Mouse (Mus musculus) lung, postnatal 0 days (tissue): ENCODE results near the gene Znrd1. TPM values are rescaled to one million over a fixed set of nuclear protein-coding genes. Genes with fewer than 3 reads are reported as not detected.

ENCODE experiments used
- ATAC-seq: fragments of 200-750 bp; cut with Nextera tagmentation; 2 replicates; pipeline ENCODE4 v1.8.0; 2017; ENCODE audit warnings: moderate library complexity
- DNase-seq: peaks from one replicate; pipeline ENCODE4 v3.0.0-alpha.2; 2016; ENCODE audit warnings: low spot score
- H3K27ac ChIP-seq: fragments of 300-500 bp; sonication (generic); 2 replicates; pipeline ENCODE4 v1.5.1; 2014; ENCODE audit warnings: antibody characterized with exemption, mild to moderate bottlenecking, low read length, mixed read lengths
- H3K27me3 ChIP-seq: fragments of 300-500 bp; sonication (generic); replicated peaks from 2 replicates; pipeline ENCODE4 v1.6.1; 2014; ENCODE audit warnings: low read length, mixed read lengths; ENCODE audit not compliant: insufficient read depth
- H3K36me3 ChIP-seq: fragments of 300-500 bp; sonication (generic); 2 replicates; pipeline ENCODE4 v1.6.1; 2014; ENCODE audit warnings: low read length, mixed read lengths; ENCODE audit not compliant: insufficient read depth
- H3K4me1 ChIP-seq: fragments of 300-500 bp; sonication (generic); 2 replicates; pipeline ENCODE4 v1.6.1; 2014; ENCODE audit warnings: antibody characterized with exemption, low read depth, low read length, mixed read lengths; ENCODE audit not compliant: insufficient read depth
- H3K4me2 ChIP-seq: fragments of 300-500 bp; sonication (generic); replicated peaks from 2 replicates; pipeline ENCODE4 v1.6.1; 2014; ENCODE audit warnings: low read depth, mild to moderate bottlenecking, low read length, moderate library complexity, mixed read lengths
- H3K4me3 ChIP-seq: fragments of 300-500 bp; sonication (generic); 2 replicates; pipeline ENCODE4 v1.5.1; 2014; ENCODE audit warnings: low read depth, low read length
- H3K9ac ChIP-seq: fragments of 300-500 bp; sonication (generic); replicated peaks from 2 replicates; pipeline ENCODE4 v1.6.1; 2014; ENCODE audit warnings: low read depth, mild to moderate bottlenecking
- H3K9me3 ChIP-seq: fragments of 300-500 bp; sonication (generic); 2 replicates; pipeline ENCODE4 v1.6.1; 2016; ENCODE audit warnings: low read length, mixed read lengths
- CTCF ChIP-seq: IDR thresholded peaks from 2 replicates; pipeline ENCODE4 v1.5.1; 2016; ENCODE audit warnings: antibody characterized with exemption, mild to moderate bottlenecking
- EP300 ChIP-seq: IDR thresholded peaks from 2 replicates; pipeline ENCODE4 v1.6.1; 2016; ENCODE audit warnings: antibody characterized with exemption, mild to moderate bottlenecking, control low read depth
- WGBS: fragments of 180-500 bp; shearing (Covaris S2); extraction: QIAGEN DNeasy Blood & Tissue Kit; methylation state at CpG from one replicate; pipeline ENCODE4 v1.1.7; 2014; 5-methylcytosine and 5-hydroxymethylcytosine counted together
- polyA plus RNA-seq: library from polyadenylated mRNA; unstranded; fragments of >200 nt; fragmentation: Nextera tagmentation; extraction: Ambion mirVana; gene quantifications from 2 replicates; pipeline ENCODE4 v1.2.1, GENCODE M21; 2015

Gene Znrd1
- polyA plus RNA-seq, 1 experiment from 2014 or later = 72.8 TPM

DNA sequence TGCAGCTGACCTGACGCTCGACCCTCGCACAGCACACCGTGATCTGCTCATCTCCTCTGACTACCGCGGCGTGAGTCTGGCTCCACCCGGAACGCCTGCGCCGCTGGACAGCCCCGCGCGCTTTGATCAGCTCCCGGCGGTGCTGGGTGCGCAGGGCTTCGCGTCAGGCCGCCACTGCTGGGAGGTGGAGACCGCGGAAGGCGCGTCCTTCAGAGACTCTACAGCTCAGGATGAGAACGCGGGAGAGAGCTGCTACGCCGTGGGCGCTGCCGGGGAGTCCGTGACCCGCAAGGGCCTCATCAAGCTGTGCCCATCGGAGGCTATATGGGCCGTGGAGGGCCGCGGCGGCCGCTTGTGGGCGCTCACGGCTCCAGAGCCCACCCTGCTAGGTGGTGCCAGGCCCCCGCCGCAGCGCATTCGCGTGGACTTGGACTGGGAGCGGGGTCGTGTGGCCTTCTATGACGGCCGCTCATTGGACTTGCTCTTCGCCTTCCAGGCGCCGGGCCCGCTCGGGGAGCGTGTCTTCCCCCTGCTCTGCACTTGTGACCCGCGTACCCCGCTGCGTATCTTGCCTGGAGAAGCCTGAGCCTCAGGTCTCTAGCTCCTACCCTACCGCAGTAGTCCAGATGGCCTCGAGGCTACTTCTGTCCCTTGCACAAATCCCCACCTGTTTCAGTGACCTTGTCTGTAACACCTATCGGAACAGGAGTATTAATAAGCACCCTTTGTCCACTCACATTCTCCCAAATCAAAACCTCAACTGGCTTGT is 11.1 kb downstream of the Znrd1 start:
- H3K27me3 ChIP-seq = peaks cover 22% of the 10 kb centered on the region; the same call in 1 of the 2 replicates
- peak overlapping the region; percentile 85 for H3K4me2 ChIP-seq
- peaks cover 11% of the 10 kb centered on the region; the same call in 1 of the 2 replicates for H3K4me1 ChIP-seq
- no peaks in the 10 kb centered on the region for H3K36me3 ChIP-seq
- ATAC-seq (no peak), DNase-seq (peak; percentile 26)
- H3K9ac ChIP-seq = peak overlapping the region; percentile 32; the same call in 1 of the 2 replicates
- H3K4me3 ChIP-seq = peak overlapping the region; percentile 42
- no peak overlapping the region for H3K27ac ChIP-seq
- TF ChIP-seq CTCF (peak; percentile 55), EP300 (no peak)
- 2% methylated on average over 57 of the region's 62 CpGs for WGBS
- H3K9me3 ChIP-seq = no peaks in the 10 kb centered on the region

DNA sequence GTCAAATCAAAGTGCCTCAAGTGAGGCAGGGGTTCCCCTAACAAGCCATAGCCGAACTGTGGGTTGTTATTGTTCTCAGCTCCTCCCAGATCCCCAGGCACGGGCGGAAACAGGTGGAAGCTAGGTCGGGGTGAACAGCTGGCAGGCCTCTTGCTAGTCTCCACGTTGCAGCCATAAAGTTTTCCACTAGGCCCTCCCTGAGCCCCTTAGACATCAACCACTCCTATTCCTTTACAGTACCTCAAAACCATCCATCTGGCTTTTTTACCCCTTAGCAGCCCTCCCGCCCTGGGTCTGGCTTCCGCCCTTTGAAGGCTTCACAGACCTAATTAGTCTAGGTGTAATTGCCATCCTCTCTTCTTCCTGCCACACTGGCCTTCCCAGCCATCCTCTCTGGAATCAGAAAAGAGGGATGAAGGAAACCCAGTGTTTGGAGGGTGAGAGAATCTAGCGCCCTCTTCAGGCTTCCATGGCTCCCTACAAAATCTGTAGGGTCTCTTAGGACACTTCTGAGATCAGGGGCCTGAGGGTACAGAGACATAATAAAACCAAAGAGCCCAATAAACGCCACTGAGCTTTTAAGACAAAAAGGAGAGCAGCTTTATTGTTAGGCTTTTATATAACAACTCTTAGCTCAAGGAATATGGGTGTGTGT is 14.1 kb downstream of the Znrd1 start:
- DNase-seq (peak; percentile 13), ATAC-seq (no peak)
- Histone ChIP-seq H3K9me3 (no peaks in the 10 kb centered on the region), H3K27ac (no peak overlapping the region), H3K4me1 (peaks cover 6% of the 10 kb centered on the region; the same call in 1 of the 2 replicates), H3K4me2 (peak overlapping the region; percentile 71), H3K4me3 (peak overlapping the region; percentile 47; the same call in 1 of the 2 replicates), H3K36me3 (no peaks in the 10 kb centered on the region), H3K27me3 (peaks cover 22% of the 10 kb centered on the region; the same call in 1 of the 2 replicates), H3K9ac (no peak overlapping the region)
- 29% methylated on average over 9 of the region's 9 CpGs for WGBS
- peak; percentile 45 for TF ChIP-seq CTCF
- TF ChIP-seq EP300 = no peak

DNA sequence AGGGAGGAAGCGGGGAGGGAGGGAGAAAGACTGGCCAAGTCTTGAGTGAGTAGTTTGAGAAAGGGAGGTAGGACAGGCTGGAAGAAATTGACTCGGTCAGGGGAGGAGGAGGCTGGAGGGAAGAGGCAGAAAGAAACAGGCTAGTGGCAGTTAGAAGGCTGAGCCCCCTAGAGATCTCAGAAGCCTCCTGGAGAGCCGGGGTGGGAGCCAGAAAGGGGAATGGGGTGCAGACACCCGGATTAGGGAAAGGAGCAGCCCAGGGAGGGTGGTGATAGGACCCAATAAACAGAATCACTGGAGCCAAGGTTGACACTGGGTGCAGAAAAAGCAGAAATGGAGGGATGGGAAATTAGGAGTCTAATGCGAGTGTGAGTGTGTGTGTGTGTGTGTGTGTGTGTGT is 14.7 kb downstream of the Znrd1 start:
- Histone ChIP-seq H3K9ac (peak overlapping the region; percentile 55; the same call in 1 of the 2 replicates), H3K4me3 (peak overlapping the region; percentile 47), H3K9me3 (no peaks in the 10 kb centered on the region), H3K4me1 (peaks cover 6% of the 10 kb centered on the region; the same call in 1 of the 2 replicates), H3K27ac (0 out of 2 replicates have a peak overlapping the region, but pooled peaks have one; percentile 89), H3K27me3 (peaks cover 22% of the 10 kb centered on the region; the same call in 1 of the 2 replicates), H3K4me2 (peak overlapping the region; percentile 71), H3K36me3 (no peaks in the 10 kb centered on the region)
- 27% methylated on average over 5 of the region's 5 CpGs for WGBS
- DNase-seq (no peak), ATAC-seq (no peak)
- TF ChIP-seq EP300 = no peak
- TF ChIP-seq CTCF = no peak

DNA sequence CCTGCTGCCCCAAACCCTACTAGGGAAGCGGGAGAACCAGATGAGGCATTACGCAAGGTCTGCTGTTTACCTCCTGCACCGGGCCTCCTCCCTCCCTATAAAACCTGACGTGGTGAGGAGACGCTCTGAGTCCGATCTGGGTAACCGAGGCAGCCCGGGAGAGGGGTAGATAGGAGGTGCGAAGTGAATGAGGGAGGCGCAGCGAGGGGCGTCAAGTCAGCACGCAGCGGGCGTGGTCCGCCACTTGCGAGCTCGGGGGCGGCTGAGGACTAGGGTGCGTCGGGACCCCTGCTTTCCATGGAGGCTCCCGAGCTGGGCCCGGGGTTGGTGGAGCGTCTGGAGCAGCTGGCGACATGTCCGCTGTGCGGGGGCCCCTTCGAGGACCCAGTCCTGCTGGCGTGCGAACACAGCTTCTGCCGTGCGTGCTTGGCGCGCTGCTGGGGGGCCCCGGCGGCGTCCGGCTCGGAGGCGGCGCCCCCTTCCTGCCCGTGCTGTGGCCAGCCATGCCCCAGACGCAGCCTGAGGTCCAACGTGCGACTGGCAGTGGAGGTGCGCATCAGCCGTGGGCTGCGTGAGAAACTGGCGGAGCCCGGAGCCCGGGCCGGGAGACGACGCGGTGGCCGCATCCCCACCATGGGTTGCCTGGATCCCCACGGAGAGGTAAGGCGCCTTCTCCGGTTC is 15.4 kb downstream of the Znrd1 start, which contains the start of gene Rnf39:
Gene Rnf39, plus strand, starts transcription at position 128 of the 681 bp plus-strand sequence.
- Histone ChIP-seq H3K9ac (peak within 1 kb of the TSS; percentile 55), H3K27me3 (peaks cover 22% of the 10 kb centered on the region; the same call in 1 of the 2 replicates), H3K36me3 (no peaks in the 10 kb centered on the region), H3K4me3 (peak within 1 kb of the TSS; percentile 47), H3K27ac (peak within 1 kb of the TSS; percentile 89), H3K9me3 (no peaks in the 10 kb centered on the region), H3K4me2 (peak within 1 kb of the TSS; percentile 71), H3K4me1 (peaks cover 6% of the 10 kb centered on the region; the same call in 1 of the 2 replicates)
- peak; percentile 85 for ATAC-seq
- DNase-seq = peak; percentile 86
- WGBS = 2% methylated on average over 56 of the region's 59 CpGs
- no peak for TF ChIP-seq EP300
- peak; percentile 25; the same call in 1 of the 2 replicates for TF ChIP-seq CTCF

DNA sequence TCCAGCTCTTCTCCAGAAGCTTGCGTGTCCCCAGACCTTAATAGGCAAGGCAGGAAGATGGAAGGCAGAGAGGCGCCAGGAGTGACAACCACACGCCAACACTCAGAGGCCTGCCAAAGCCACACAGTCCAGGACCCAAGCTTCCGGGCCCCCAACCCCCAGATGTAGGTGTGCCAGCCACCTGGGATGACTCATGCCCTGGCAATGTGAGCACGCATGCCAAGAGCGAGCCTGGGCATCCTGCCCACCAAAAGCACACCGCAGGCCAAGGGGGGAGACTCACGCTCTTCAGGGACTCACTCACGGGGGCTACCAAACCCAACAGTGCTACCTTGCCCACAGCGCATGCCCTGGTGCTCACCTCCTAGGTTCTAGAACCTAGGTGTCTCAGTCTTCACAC is 16.0 kb downstream of the Znrd1 start:
- Histone ChIP-seq H3K9ac (no peak overlapping the region; the same call in 1 of the 2 replicates), H3K36me3 (no peaks in the 10 kb centered on the region), H3K4me2 (peak overlapping the region; percentile 71), H3K27me3 (peaks cover 22% of the 10 kb centered on the region; the same call in 1 of the 2 replicates), H3K4me3 (peak overlapping the region; percentile 47), H3K27ac (peak overlapping the region; percentile 89), H3K4me1 (peaks cover 6% of the 10 kb centered on the region; the same call in 1 of the 2 replicates), H3K9me3 (no peaks in the 10 kb centered on the region)
- ATAC-seq = peak; percentile 93
- TF ChIP-seq CTCF = no peak
- TF ChIP-seq EP300 = peak; percentile 59; the same call in 1 of the 2 replicates
- WGBS = 34% methylated on average over 10 of the region's 10 CpGs
- DNase-seq = peak; percentile 87
